Mouse (Mus musculus) brain, adult 10 weeks (tissue): ENCODE measurements around the gene Tnfrsf4. TPM values are rescaled to one million over a fixed set of nuclear protein-coding genes. Genes with fewer than 3 reads are reported as not detected.

ENCODE experiments used
- polyA plus RNA-seq: library from polyadenylated mRNA; stranded (reverse); fragments of 350-450 nt; fragmentation: Illumina TruSeq; extraction: RNeasy Lipid Tissue Mini Kit (QIAGEN cat#74804); gene quantifications from one replicate; pipeline ENCODE4 v1.2.3, GENCODE M21; 2015; ENCODE audit warnings: low read depth, low replicate concordance

The Tnfrsf4 gene
- 2.8 TPM for polyA plus RNA-seq

DNA sequence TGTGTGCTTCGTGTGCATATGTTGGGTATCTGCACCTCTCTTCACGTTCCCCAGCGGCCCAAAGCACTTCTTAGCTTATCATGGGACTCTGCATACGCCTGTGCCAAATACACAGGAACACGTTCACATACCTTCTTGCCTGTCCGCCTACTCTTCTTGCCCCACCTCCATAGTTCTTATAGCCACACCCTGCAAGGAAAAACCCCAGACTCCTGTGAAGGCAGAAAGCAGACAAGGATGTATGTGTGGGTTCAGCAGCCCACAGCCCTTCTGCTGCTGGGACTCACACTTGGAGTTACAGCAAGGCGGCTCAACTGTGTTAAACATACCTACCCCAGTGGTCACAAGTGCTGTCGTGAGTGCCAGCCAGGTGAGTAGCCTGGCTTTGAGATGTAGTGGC lies at the start of gene Tnfrsf4:
Tnfrsf4 (plus strand) TSS at position 207 of the 400 bp plus-strand sequence.

DNA sequence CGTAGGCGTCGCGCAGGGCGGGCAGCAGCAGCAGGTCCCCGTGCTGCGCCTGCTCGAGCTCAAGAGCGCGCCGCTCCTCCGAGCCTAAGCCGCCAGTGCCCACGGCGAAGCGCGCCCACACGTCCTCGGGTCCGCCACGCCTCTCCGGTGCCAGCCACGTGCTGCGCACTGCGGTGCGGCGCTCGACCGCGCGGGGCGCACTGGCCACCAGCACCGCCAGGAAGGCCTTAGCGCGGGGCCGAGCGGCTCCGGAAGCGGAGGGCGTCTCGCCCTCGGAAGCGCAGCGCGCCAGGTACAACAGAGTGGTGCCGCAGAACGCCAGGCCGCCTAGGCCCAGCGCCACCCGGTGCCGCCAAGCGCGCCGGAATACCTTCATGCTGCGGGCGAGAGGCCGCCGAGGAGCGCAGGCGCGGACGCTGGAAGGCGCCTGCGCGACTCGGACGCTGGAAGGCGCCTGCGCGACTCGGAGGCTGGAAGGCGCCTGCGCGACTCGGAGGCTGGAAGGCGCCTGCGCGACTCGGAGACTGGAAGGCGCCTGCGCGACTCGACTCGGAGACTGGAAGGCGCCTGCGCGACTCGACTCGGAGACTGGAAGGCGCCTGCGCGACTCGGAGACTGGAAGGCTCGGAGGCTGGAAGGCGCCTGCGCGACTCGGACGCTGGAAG lies 21.3 kb upstream of the Tnfrsf4 start, which contains the start of the genes B3galt6 and Sdf4:
B3galt6 (minus strand) TSS at position 409 of the 665 bp plus-strand sequence.
Sdf4 (plus strand) TSS at position 632 of the 665 bp plus-strand sequence.

DNA sequence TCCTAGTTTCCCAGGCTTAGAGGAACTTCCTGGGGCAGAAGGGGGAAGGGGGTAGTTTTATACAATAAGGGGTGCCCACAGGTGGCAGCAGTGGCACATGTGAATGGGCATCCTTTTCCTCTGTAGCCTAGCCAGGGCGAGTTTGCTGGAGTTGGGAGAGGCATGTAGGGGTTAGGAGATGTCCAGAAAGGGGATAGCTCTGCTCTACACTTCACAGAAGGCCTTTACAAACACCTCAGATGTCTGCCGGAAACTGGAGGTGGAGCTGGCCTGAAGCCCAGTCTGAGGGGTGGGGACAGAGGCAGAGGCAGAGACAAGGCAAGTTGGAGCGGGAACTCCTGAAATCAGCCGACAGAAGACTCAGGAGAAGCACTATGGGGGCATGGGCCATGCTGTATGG lies 12.4 kb downstream of the Tnfrsf4 start, which contains the start of gene Tnfrsf18:
Tnfrsf18 (plus strand) TSS at position 152 of the 400 bp plus-strand sequence.

DNA sequence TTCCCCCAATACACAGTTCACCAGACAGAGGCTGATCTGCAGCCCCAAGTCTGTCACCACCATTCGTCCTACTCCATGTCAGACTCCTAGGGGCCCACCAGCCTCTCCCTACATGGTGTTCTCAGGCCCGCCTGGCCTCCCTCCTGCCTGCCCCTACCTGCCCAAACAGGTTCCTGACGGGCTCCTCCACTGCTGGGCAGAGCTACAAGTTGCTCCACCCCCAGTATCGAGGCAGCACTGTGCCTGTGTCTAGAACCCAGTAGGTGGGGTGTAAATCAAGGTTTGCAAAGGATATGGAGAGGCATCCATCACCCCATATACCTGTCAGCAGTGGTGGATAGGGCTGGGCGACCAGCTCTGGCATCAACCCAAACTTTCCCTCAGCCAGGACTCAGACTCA lies 45.6 kb downstream of the Tnfrsf4 start, which contains the start of gene Ttll10:
Ttll10 (minus strand) TSS at position 154 of the 400 bp plus-strand sequence.

Other genes starting within 250 kb of the Tnfrsf4 start
- gene Vwa1, start 239.1 kb upstream of the Tnfrsf4 start, polyA plus RNA-seq = 23.2 TPM
- gene Tmem88b, start 228.0 kb upstream of the Tnfrsf4 start, polyA plus RNA-seq = 62.7 TPM
- gene Ankrd65, start 223.4 kb upstream of the Tnfrsf4 start, polyA plus RNA-seq = not detected
- gene Mrpl20, start 211.0 kb upstream of the Tnfrsf4 start, polyA plus RNA-seq = 214 TPM
- gene Ccnl2, start 201.4 kb upstream of the Tnfrsf4 start, polyA plus RNA-seq = 66.1 TPM
- gene Aurkaip1, start 182.6 kb upstream of the Tnfrsf4 start, polyA plus RNA-seq = 148 TPM
- 6.2 TPM for gene Mxra8, start 174.2 kb upstream of the Tnfrsf4 start, polyA plus RNA-seq
- gene Dvl1, start 166.4 kb upstream of the Tnfrsf4 start, polyA plus RNA-seq = 77.2 TPM
- 0.19 TPM for gene Tas1r3, start 150.5 kb upstream of the Tnfrsf4 start, polyA plus RNA-seq
- 17.8 TPM for gene Cptp, start 144.4 kb upstream of the Tnfrsf4 start, polyA plus RNA-seq
- gene Ints11, start 144.3 kb upstream of the Tnfrsf4 start, polyA plus RNA-seq = 36.3 TPM
- 37.8 TPM for gene Pusl1, start 122.1 kb upstream of the Tnfrsf4 start, polyA plus RNA-seq
- 74.8 TPM for gene Acap3, start 122.0 kb upstream of the Tnfrsf4 start, polyA plus RNA-seq
- 56.7 TPM for gene Ube2j2, start 70.0 kb upstream of the Tnfrsf4 start, polyA plus RNA-seq
- gene C1qtnf12, start 51.5 kb upstream of the Tnfrsf4 start, polyA plus RNA-seq = 21.7 TPM
- gene B3galt6, start 21.2 kb upstream of the Tnfrsf4 start, polyA plus RNA-seq = 10.9 TPM
- gene Sdf4, start 21.0 kb upstream of the Tnfrsf4 start, polyA plus RNA-seq = 237 TPM
- not detected for gene Tnfrsf18, start 12.3 kb downstream of the Tnfrsf4 start, polyA plus RNA-seq
- 0.48 TPM for gene Ttll10, start 45.6 kb downstream of the Tnfrsf4 start, polyA plus RNA-seq
- 20.4 TPM for gene 9430015G10Rik, start 96.1 kb downstream of the Tnfrsf4 start, polyA plus RNA-seq
- 0.34 TPM for gene Rnf223, start 116.7 kb downstream of the Tnfrsf4 start, polyA plus RNA-seq
- 94.5 TPM for gene Agrn, start 183.6 kb downstream of the Tnfrsf4 start, polyA plus RNA-seq
- 6.3 TPM for gene Isg15, start 187.0 kb downstream of the Tnfrsf4 start, polyA plus RNA-seq
- 3.0 TPM for gene AW011738, start 189.5 kb downstream of the Tnfrsf4 start, polyA plus RNA-seq
- 0.46 TPM for gene Perm1, start 202.0 kb downstream of the Tnfrsf4 start, polyA plus RNA-seq
- gene Plekhn1, start 221.0 kb downstream of the Tnfrsf4 start, polyA plus RNA-seq = 33.9 TPM
- 65.3 TPM for gene Noc2l, start 222.2 kb downstream of the Tnfrsf4 start, polyA plus RNA-seq
- 1.9 TPM for gene Samd11, start 241.8 kb downstream of the Tnfrsf4 start, polyA plus RNA-seq